Mouse (Mus musculus) liver, embryonic 13.5 days (tissue): Measurements from ENCODE around the gene Hoxd3. TPM values are rescaled to one million over a fixed set of nuclear protein-coding genes. Genes with fewer than 3 reads are reported as not detected.

ENCODE experiments used
- ATAC-seq: fragments of 200-750 bp; cut with Nextera tagmentation; 2 replicates; pipeline ENCODE4 v1.8.0; 2017; ENCODE audit warnings: low read depth, mild to moderate bottlenecking, moderate number of reproducible peaks, moderate library complexity
- DNase-seq: peaks from one replicate; pipeline ENCODE4 v3.0.0; 2022
- H3K27ac ChIP-seq: fragments of 300-500 bp; sonication (generic); 2 replicates; pipeline ENCODE4 v1.5.1; 2015; ENCODE audit warnings: moderate library complexity, mild to moderate bottlenecking, inconsistent platforms
- H3K27me3 ChIP-seq: fragments of 300-500 bp; sonication (generic); 2 replicates; pipeline ENCODE4 v1.6.1; 2015; ENCODE audit warnings: mild to moderate bottlenecking, inconsistent platforms
- H3K36me3 ChIP-seq: fragments of 300-500 bp; sonication (generic); 2 replicates; pipeline ENCODE4 v1.6.1; 2015; ENCODE audit warnings: mild to moderate bottlenecking, inconsistent platforms
- H3K4me1 ChIP-seq: fragments of 300-500 bp; sonication (generic); replicated peaks from 2 replicates; pipeline ENCODE4 v1.6.1; 2015; ENCODE audit warnings: inconsistent platforms
- H3K4me2 ChIP-seq: fragments of 300-500 bp; sonication (generic); 2 replicates; pipeline ENCODE4 v1.6.1; 2015; ENCODE audit warnings: inconsistent platforms, mild to moderate bottlenecking, moderate library complexity
- H3K4me3 ChIP-seq: fragments of 300-500 bp; sonication (generic); replicated peaks from 2 replicates; pipeline ENCODE4 v1.5.1; 2015; ENCODE audit warnings: mild to moderate bottlenecking, inconsistent platforms
- H3K9ac ChIP-seq: fragments of 300-500 bp; sonication (generic); 2 replicates; pipeline ENCODE4 v1.6.1; 2015; ENCODE audit warnings: mild to moderate bottlenecking, inconsistent platforms
- H3K9me3 ChIP-seq: fragments of 300-500 bp; sonication (generic); replicated peaks from 2 replicates; pipeline ENCODE4 v1.6.1; 2016; ENCODE audit warnings: inconsistent platforms
- WGBS: fragments of 180-500 bp; shearing (Covaris S2); methylation state at CpG from one replicate; pipeline ENCODE4 v1.1.7; 2015; ENCODE audit not compliant: insufficient replicate concordance; 5-methylcytosine and 5-hydroxymethylcytosine counted together
- polyA plus RNA-seq: library from polyadenylated mRNA; unstranded; fragments of >200 nt; fragmentation: Nextera tagmentation; extraction: Ambion mirVana; gene quantifications from 2 replicates; pipeline ENCODE4 v1.2.1, GENCODE M21; 2015

Gene Hoxd3
- polyA plus RNA-seq, 1 experiment from 2014 or later, result 0.16 TPM

- Histone ChIP-seq H3K9me3 (no peaks in the 10 kb centered on the region), H3K9ac (no peak overlapping the region), H3K4me2 (no peak overlapping the region), H3K27me3 (peaks cover 98% of the 10 kb centered on the region), H3K36me3 (no peaks in the 10 kb centered on the region), H3K27ac (no peak overlapping the region), H3K4me1 (no peaks in the 10 kb centered on the region), H3K4me3 (no peak overlapping the region)
- DNase-seq, result no peak
- no peak for ATAC-seq
- WGBS, result 6% methylated on average over 6 of the region's 6 CpGs
Measured at GRCm38 (mm10) chr2:74745540-74746297, 34.0 kb downstream of the Hoxd3 start.

GRCm38 (mm10) chr2:74746298-74746921, 34.7 kb downstream of the Hoxd3 start:
- no peaks in the 10 kb centered on the region for H3K36me3 ChIP-seq
- no peaks in the 10 kb centered on the region for H3K4me1 ChIP-seq
- ATAC-seq, result no peak
- DNase-seq, result no peak
- H3K4me2 ChIP-seq, result no peak overlapping the region
- 3% methylated on average over 58 of the region's 58 CpGs for WGBS
- no peak overlapping the region for H3K27ac ChIP-seq
- no peak overlapping the region for H3K9ac ChIP-seq
- H3K27me3 ChIP-seq, result peaks cover 99% of the 10 kb centered on the region
- no peak overlapping the region for H3K4me3 ChIP-seq
- no peaks in the 10 kb centered on the region for H3K9me3 ChIP-seq

GRCm38 (mm10) chr2:74747006-74747405, 35.3 kb downstream of the Hoxd3 start:
- no peaks in the 10 kb centered on the region for H3K9me3 ChIP-seq
- no peak overlapping the region for H3K4me2 ChIP-seq
- no peak for DNase-seq
- no peak overlapping the region for H3K9ac ChIP-seq
- peaks cover 99% of the 10 kb centered on the region for H3K27me3 ChIP-seq
- H3K4me3 ChIP-seq, result no peak overlapping the region
- H3K36me3 ChIP-seq, result no peaks in the 10 kb centered on the region
- 7% methylated on average over 24 of the region's 24 CpGs for WGBS
- H3K27ac ChIP-seq, result no peak overlapping the region
- no peaks in the 10 kb centered on the region for H3K4me1 ChIP-seq
- ATAC-seq, result no peak

- 24% methylated on average over 11 of the region's 11 CpGs for WGBS
- H3K4me2 ChIP-seq, result no peak overlapping the region
- ATAC-seq, result no peak
Measured at GRCm38 (mm10) chr2:74747661-74748141, 36.0 kb downstream of the Hoxd3 start.

GRCm38 (mm10) chr2:74748436-74748995, 36.8 kb downstream of the Hoxd3 start:
- Histone ChIP-seq H3K9me3 (no peaks in the 10 kb centered on the region), H3K4me1 (no peaks in the 10 kb centered on the region), H3K27me3 (peaks cover 100% of the 10 kb centered on the region), H3K4me2 (no peak overlapping the region), H3K4me3 (no peak overlapping the region), H3K27ac (no peak overlapping the region), H3K36me3 (no peaks in the 10 kb centered on the region), H3K9ac (no peak overlapping the region)
- ATAC-seq (no peak), DNase-seq (no peak)
- 11% methylated on average over 9 of the region's 9 CpGs for WGBS

More at GRCm38 (mm10) chr2:74747661-74748141, 36.0 kb downstream of the Hoxd3 start:
- Histone ChIP-seq H3K9ac (no peak overlapping the region), H3K9me3 (no peaks in the 10 kb centered on the region), H3K4me3 (no peak overlapping the region), H3K4me1 (no peaks in the 10 kb centered on the region), H3K27me3 (peaks cover 99% of the 10 kb centered on the region), H3K36me3 (no peaks in the 10 kb centered on the region), H3K27ac (no peak overlapping the region)
- DNase-seq, result no peak

GRCm38 (mm10) chr2:74749337-74750121, 37.8 kb downstream of the Hoxd3 start:
- Histone ChIP-seq H3K4me2 (0 out of 2 replicates have a peak overlapping the region, but pooled peaks have one; percentile 28), H3K9ac (no peak overlapping the region), H3K4me1 (no peaks in the 10 kb centered on the region), H3K9me3 (no peaks in the 10 kb centered on the region), H3K27me3 (peaks cover 100% of the 10 kb centered on the region), H3K4me3 (peak overlapping the region; percentile 20), H3K27ac (no peak overlapping the region), H3K36me3 (no peaks in the 10 kb centered on the region)
- DNase-seq (no peak), ATAC-seq (no peak)
- 1% methylated on average over 47 of the region's 47 CpGs for WGBS

GRCm38 (mm10) chr2:74750731-74751250, 39.1 kb downstream of the Hoxd3 start:
- 35% methylated on average over 5 of the region's 5 CpGs for WGBS
- no peak overlapping the region for H3K4me3 ChIP-seq
- peaks cover 97% of the 10 kb centered on the region for H3K27me3 ChIP-seq
- ATAC-seq (no peak), DNase-seq (no peak)
- no peaks in the 10 kb centered on the region for H3K4me1 ChIP-seq
- no peaks in the 10 kb centered on the region for H3K36me3 ChIP-seq
- H3K27ac ChIP-seq, result no peak overlapping the region
- no peak overlapping the region for H3K4me2 ChIP-seq
- H3K9me3 ChIP-seq, result no peaks in the 10 kb centered on the region
- H3K9ac ChIP-seq, result no peak overlapping the region

GRCm38 (mm10) chr2:74751861-74752260, 40.1 kb downstream of the Hoxd3 start:
- 45% methylated on average over 1 of the region's 1 CpGs for WGBS
- Histone ChIP-seq H3K27ac (no peak overlapping the region), H3K4me3 (no peak overlapping the region), H3K27me3 (peaks cover 95% of the 10 kb centered on the region), H3K9me3 (no peaks in the 10 kb centered on the region), H3K4me1 (no peaks in the 10 kb centered on the region), H3K36me3 (no peaks in the 10 kb centered on the region), H3K9ac (no peak overlapping the region), H3K4me2 (no peak overlapping the region)
- no peak for DNase-seq
- ATAC-seq, result no peak

GRCm38 (mm10) chr2:74752431-74753174, 40.9 kb downstream of the Hoxd3 start:
- ATAC-seq, result no peak
- no peak for DNase-seq
- H3K4me2 ChIP-seq, result peak overlapping the region; percentile 26; the same call in 1 of the 2 replicates
- no peaks in the 10 kb centered on the region for H3K9me3 ChIP-seq
- H3K27me3 ChIP-seq, result peaks cover 93% of the 10 kb centered on the region
- H3K4me3 ChIP-seq, result no peak overlapping the region
- no peak overlapping the region for H3K27ac ChIP-seq
- H3K4me1 ChIP-seq, result no peaks in the 10 kb centered on the region
- no peaks in the 10 kb centered on the region for H3K36me3 ChIP-seq
- WGBS, result 4% methylated on average over 45 of the region's 45 CpGs
- H3K9ac ChIP-seq, result no peak overlapping the region

GRCm38 (mm10) chr2:74753175-74753523, 41.4 kb downstream of the Hoxd3 start:
- Histone ChIP-seq H3K4me2 (peak overlapping the region; percentile 26; the same call in 1 of the 2 replicates), H3K4me3 (no peak overlapping the region), H3K4me1 (no peaks in the 10 kb centered on the region), H3K27ac (no peak overlapping the region), H3K36me3 (no peaks in the 10 kb centered on the region), H3K9me3 (no peaks in the 10 kb centered on the region), H3K9ac (no peak overlapping the region), H3K27me3 (peaks cover 93% of the 10 kb centered on the region)
- no peak for DNase-seq
- WGBS, result 3% methylated on average over 25 of the region's 25 CpGs
- ATAC-seq, result no peak
